Mouse (Mus musculus) heart, adult 2 months (tissue): Measurements from ENCODE around the gene Neb.
A peak's percentile ranks its signal among the peaks of the same experiment; 100 is the strongest.

Experiments
- CTCF ChIP-seq: fragments of 200-600 bp; IDR thresholded peaks from 2 replicates; pipeline ENCODE4 v1.8.1; 2022; ENCODE audit warnings: antibody characterized with exemption, mild to moderate bottlenecking, moderate library complexity
- EP300 ChIP-seq: fragments of 200-500 bp; IDR thresholded peaks from 2 replicates; pipeline ENCODE4 v1.6.1; 2011; ENCODE audit warnings: low read depth, low read length, control low read depth; ENCODE audit not compliant: insufficient read depth
- POLR2A ChIP-seq: fragments of 200-500 bp; IDR thresholded peaks from 2 replicates; pipeline ENCODE4 v1.6.1; 2011; ENCODE audit warnings: mild to moderate bottlenecking, low read depth, low read length, control low read depth; ENCODE audit not compliant: insufficient read depth

- TF ChIP-seq CTCF: peak; percentile 84
- no peak for TF ChIP-seq POLR2A
- TF ChIP-seq EP300: 0 out of 2 replicates have a peak, but pooled peaks have one; percentile 40
Measured at GRCm38 (mm10) chr2:52262149-52262548, 116.1 kb downstream of the Neb start.
